Mouse (Mus musculus) myocyte (in vitro differentiated cells): Measurements from ENCODE around the gene Rab6a. TPM values are rescaled to one million over a fixed set of nuclear protein-coding genes. Genes with fewer than 3 reads are reported as not detected.

ENCODE experiments used
- H3K27me3 ChIP-seq: one replicate; pipeline ENCODE4 v1.6.1; 2011; ENCODE audit not compliant: control insufficient read depth, insufficient read depth, insufficient read length
- H3K36me3 ChIP-seq: one replicate; pipeline ENCODE4 v1.6.1; 2011; ENCODE audit not compliant: control insufficient read depth, insufficient read depth
- H3K4me2 ChIP-seq: one replicate; pipeline ENCODE4 v1.6.1; 2011; ENCODE audit warnings: low read depth, control low read depth
- H3K4me3 ChIP-seq: one replicate; pipeline ENCODE4 v1.5.1; 2011; ENCODE audit warnings: mild to moderate bottlenecking, control low read depth, moderate library complexity
- H3K79me2 ChIP-seq: one replicate; pipeline ENCODE4 v1.6.1; 2011; ENCODE audit not compliant: control insufficient read depth, insufficient read depth
- H3ac ChIP-seq: one replicate; pipeline ENCODE4 v1.6.1; 2011; ENCODE audit not compliant: control insufficient read depth, insufficient read length
- CEBPB ChIP-seq: IDR thresholded peaks from 2 replicates; pipeline ENCODE4 v1.6.1; 2011; ENCODE audit warnings: mild to moderate bottlenecking, moderate library complexity; ENCODE audit not compliant: poor library complexity, insufficient read depth, severe bottlenecking
- E2F4 ChIP-seq: IDR thresholded peaks from one replicate; pipeline ENCODE4 v1.6.1; 2011; ENCODE audit warnings: mild to moderate bottlenecking, control low read depth, moderate library complexity; ENCODE audit not compliant: insufficient read depth
- MAX ChIP-seq: IDR thresholded peaks from one replicate; pipeline ENCODE4 v1.6.1; 2011; ENCODE audit warnings: low read depth, mild to moderate bottlenecking, control low read depth
- MYOD1 ChIP-seq, 3 experiments: IDR thresholded peaks; one replicate each; pipeline ENCODE4 v1.6.1; 2011; ENCODE audit warnings: control low read depth in 2 of 3, low read depth in 2 of 3, mild to moderate bottlenecking in 2 of 3, moderate library complexity in 1 of 3; ENCODE audit not compliant: insufficient read length in 2 of 3, control insufficient read depth in 1 of 3
- MYOG ChIP-seq, 3 experiments: IDR thresholded peaks; one replicate each; pipeline ENCODE4 v1.6.1; 2011; ENCODE audit warnings: control low read depth in 2 of 3, low read depth in 2 of 3, mild to moderate bottlenecking in 2 of 3; ENCODE audit not compliant: insufficient read length in 2 of 3, control insufficient read depth in 1 of 3, insufficient read depth in 1 of 3
- POLR2A ChIP-seq: IDR thresholded peaks from one replicate; pipeline ENCODE4 v1.6.1; 2011; ENCODE audit warnings: low read depth, mild to moderate bottlenecking, control low read depth, moderate library complexity; ENCODE audit not compliant: insufficient read length
- POLR2AphosphoS2 ChIP-seq: IDR thresholded peaks from one replicate; pipeline ENCODE4 v1.6.1; 2011; ENCODE audit warnings: low read depth, control low read depth; ENCODE audit not compliant: insufficient read length
- REST ChIP-seq: IDR thresholded peaks from one replicate; pipeline ENCODE4 v1.6.1; 2011; ENCODE audit warnings: mild to moderate bottlenecking, control low read depth, moderate library complexity; ENCODE audit not compliant: insufficient read depth, insufficient read length
- SRF ChIP-seq: IDR thresholded peaks from one replicate; pipeline ENCODE4 v1.6.1; 2011; ENCODE audit warnings: low read depth; ENCODE audit not compliant: control insufficient read depth, insufficient read length
- TCF12 ChIP-seq: IDR thresholded peaks from one replicate; pipeline ENCODE4 v1.6.1; 2011; ENCODE audit warnings: mild to moderate bottlenecking, control low read depth; ENCODE audit not compliant: poor library complexity, insufficient read depth, severe bottlenecking
- TCF3 ChIP-seq: IDR thresholded peaks from one replicate; pipeline ENCODE4 v1.6.1; 2011; ENCODE audit warnings: low read depth, control low read depth; ENCODE audit not compliant: insufficient read length
- USF1 ChIP-seq: IDR thresholded peaks from one replicate; pipeline ENCODE4 v1.6.1; 2011; ENCODE audit warnings: low read depth, mild to moderate bottlenecking, control low read depth, moderate library complexity
- polyA plus RNA-seq: library from polyadenylated mRNA; unstranded; fragments of >200 nt; fragmentation: generic; extraction: Trizol; gene quantifications from one replicate; pipeline ENCODE4 v1.2.1, GENCODE M21; 2012; ENCODE audit warnings: missing spikeins

Rab6a gene
- polyA plus RNA-seq, 1 experiment: 48.5 TPM

GRCm38 (mm10) chr7:100674941-100675340 is 67.7 kb downstream of the Rab6a start:
- Histone ChIP-seq H3ac (no peak overlapping the region), H3K4me3 (no peak overlapping the region), H3K4me2 (no peak overlapping the region), H3K27me3 (no peaks in the 10 kb centered on the region), H3K36me3 (no peaks in the 10 kb centered on the region), H3K79me2 (no peaks in the 10 kb centered on the region)
- TF ChIP-seq TCF3: no peak

GRCm38 (mm10) chr7:100678052-100678451 is 70.8 kb downstream of the Rab6a start:
- no peaks in the 10 kb centered on the region for H3K79me2 ChIP-seq
- H3K27me3 ChIP-seq: no peaks in the 10 kb centered on the region
- H3ac ChIP-seq: no peak overlapping the region
- H3K4me2 ChIP-seq: no peak overlapping the region
- no peaks in the 10 kb centered on the region for H3K36me3 ChIP-seq
- no peak overlapping the region for H3K4me3 ChIP-seq
- TF ChIP-seq MYOD1 (IDR thresholded peaks at IDR 0.05; ENCODE audit: control insufficient read depth in 1 of 3, insufficient read length in 2 of 3, low read depth in 2 of 3) (no peak), POLR2AphosphoS2 (no peak), POLR2A (no peak), E2F4 (no peak), TCF3 (no peak)

- H3K36me3 ChIP-seq: no peaks in the 10 kb centered on the region
- H3K27me3 ChIP-seq: no peaks in the 10 kb centered on the region
- H3K79me2 ChIP-seq: no peaks in the 10 kb centered on the region
- no peak overlapping the region for H3K4me3 ChIP-seq
- H3ac ChIP-seq: no peak overlapping the region
- no peak overlapping the region for H3K4me2 ChIP-seq
- TF ChIP-seq CEBPB: no peak
- no peak for TF ChIP-seq POLR2A
- no peak for TF ChIP-seq E2F4
- TF ChIP-seq MYOD1 (IDR thresholded peaks at IDR 0.05; ENCODE audit: control insufficient read depth in 1 of 3, insufficient read length in 2 of 3, low read depth in 2 of 3): no peak
- no peak for TF ChIP-seq TCF12
- TF ChIP-seq SRF: no peak
- no peak for TF ChIP-seq MYOG (IDR thresholded peaks at IDR 0.05; ENCODE audit: control insufficient read depth in 1 of 3, insufficient read depth in 1 of 3, insufficient read length in 2 of 3, low read depth in 2 of 3)
- no peak for TF ChIP-seq POLR2AphosphoS2
- no peak for TF ChIP-seq USF1
- no peak for TF ChIP-seq REST
- TF ChIP-seq TCF3: no peak
- no peak for TF ChIP-seq MAX
Observed at GRCm38 (mm10) chr7:100678948-100679880, 72.0 kb downstream of the Rab6a start.

GRCm38 (mm10) chr7:100681132-100681531 is 73.9 kb downstream of the Rab6a start:
- no peak overlapping the region for H3K4me2 ChIP-seq
- H3K27me3 ChIP-seq: no peaks in the 10 kb centered on the region
- H3K4me3 ChIP-seq: no peak overlapping the region
- no peaks in the 10 kb centered on the region for H3K36me3 ChIP-seq
- no peak for TF ChIP-seq MYOD1 (IDR thresholded peaks at IDR 0.05; ENCODE audit: control insufficient read depth in 1 of 3, insufficient read length in 2 of 3, low read depth in 2 of 3)
- no peak for TF ChIP-seq TCF3
- TF ChIP-seq SRF: no peak
- TF ChIP-seq POLR2AphosphoS2: no peak
- TF ChIP-seq REST: no peak
- TF ChIP-seq TCF12: no peak
- TF ChIP-seq POLR2A: no peak
- TF ChIP-seq CEBPB: no peak
- TF ChIP-seq USF1: no peak
- TF ChIP-seq MYOG (IDR thresholded peaks at IDR 0.05; ENCODE audit: control insufficient read depth in 1 of 3, insufficient read depth in 1 of 3, insufficient read length in 2 of 3, low read depth in 2 of 3): no peak
- TF ChIP-seq MAX: no peak
- TF ChIP-seq E2F4: no peak
- H3ac ChIP-seq: no peak overlapping the region
- H3K79me2 ChIP-seq: no peaks in the 10 kb centered on the region

GRCm38 (mm10) chr7:100683241-100683640 is 76.0 kb downstream of the Rab6a start:
- no peak for TF ChIP-seq REST
- TF ChIP-seq MAX: no peak
- no peak for TF ChIP-seq MYOG (IDR thresholded peaks at IDR 0.05; ENCODE audit: control insufficient read depth in 1 of 3, insufficient read depth in 1 of 3, insufficient read length in 2 of 3, low read depth in 2 of 3)
- TF ChIP-seq CEBPB: no peak
- no peak for TF ChIP-seq SRF
- no peak for TF ChIP-seq POLR2AphosphoS2
- no peak for TF ChIP-seq TCF12
- TF ChIP-seq TCF3: no peak
- no peak for TF ChIP-seq USF1
- H3ac ChIP-seq: no peak overlapping the region
- no peaks in the 10 kb centered on the region for H3K79me2 ChIP-seq
- H3K27me3 ChIP-seq: no peaks in the 10 kb centered on the region
- no peak overlapping the region for H3K4me3 ChIP-seq
- H3K36me3 ChIP-seq: no peaks in the 10 kb centered on the region
- H3K4me2 ChIP-seq: no peak overlapping the region
